Mouse (Mus musculus) heart, embryonic 11.5 days (tissue): ENCODE results near the gene Cdc7. TPM values are rescaled to one million over a fixed set of nuclear protein-coding genes. Genes with fewer than 3 reads are reported as not detected.
A peak's percentile ranks its signal among the peaks of the same experiment; 100 is the strongest.
"Not testable (repeated sequence)": the region's sequence is repeated elsewhere in the genome, so short reads cannot be mapped to it uniquely, and the experiment has no call there.

Source experiments
- ATAC-seq: fragments of 200-750 bp; cut with Nextera tagmentation; replicated peaks from 2 replicates; pipeline ENCODE4 v1.8.0; 2017; ENCODE audit warnings: moderate library complexity; ENCODE audit not compliant: insufficient number of reproducible peaks, low FRiP score, low TSS enrichment
- H3K27ac ChIP-seq: fragments of 300-500 bp; sonication (generic); 2 replicates; pipeline ENCODE4 v1.5.1; 2014; ENCODE audit warnings: mild to moderate bottlenecking, low read depth, low read length
- H3K27me3 ChIP-seq: fragments of 300-500 bp; sonication (generic); 2 replicates; pipeline ENCODE4 v1.6.1; 2014; ENCODE audit warnings: mild to moderate bottlenecking, low read length, mixed read lengths; ENCODE audit not compliant: control insufficient read depth, insufficient read depth
- H3K36me3 ChIP-seq: fragments of 300-500 bp; sonication (generic); 2 replicates; pipeline ENCODE4 v1.6.1; 2014; ENCODE audit warnings: mild to moderate bottlenecking, low read length, moderate library complexity, mixed read lengths; ENCODE audit not compliant: control insufficient read depth, insufficient read depth
- H3K4me1 ChIP-seq: fragments of 300-500 bp; sonication (generic); 2 replicates; pipeline ENCODE4 v1.6.1; 2014; ENCODE audit warnings: low read length; ENCODE audit not compliant: control insufficient read depth, insufficient read depth
- H3K4me2 ChIP-seq: fragments of 300-500 bp; sonication (generic); 2 replicates; pipeline ENCODE4 v1.6.1; 2014; ENCODE audit warnings: mild to moderate bottlenecking, moderate library complexity
- H3K4me3 ChIP-seq: fragments of 300-500 bp; sonication (generic); 2 replicates; pipeline ENCODE4 v1.5.1; 2014; ENCODE audit warnings: low read depth, low read length
- H3K9ac ChIP-seq: fragments of 300-500 bp; sonication (generic); 2 replicates; pipeline ENCODE4 v1.6.1; 2014; ENCODE audit warnings: mild to moderate bottlenecking, low read depth, low read length, moderate library complexity
- H3K9me3 ChIP-seq: fragments of 300-500 bp; sonication (generic); replicated peaks from 2 replicates; pipeline ENCODE4 v1.6.1; 2016; ENCODE audit warnings: low read length; ENCODE audit not compliant: control insufficient read depth
- WGBS: fragments of 180-500 bp; shearing (Covaris S2); extraction: QIAGEN DNeasy Blood & Tissue Kit; methylation state at CpG from one replicate; pipeline ENCODE4 v1.1.7; 2014; ENCODE audit not compliant: insufficient replicate concordance; 5-methylcytosine and 5-hydroxymethylcytosine counted together
- polyA plus RNA-seq: library from polyadenylated mRNA; unstranded; fragments of >200 nt; fragmentation: Nextera tagmentation; extraction: Ambion mirVana; gene quantifications from 2 replicates; pipeline ENCODE4 v1.2.1, GENCODE M21; 2014

The Cdc7 gene
- polyA plus RNA-seq, 1 experiment from 2014 or later = 36.1 TPM

- no peak for ATAC-seq
- H3K4me1 ChIP-seq = no peaks in the 10 kb centered on the region
- H3K36me3 ChIP-seq = no peaks in the 10 kb centered on the region
- no peaks in the 10 kb centered on the region for H3K27me3 ChIP-seq
- no peak overlapping the region for H3K4me3 ChIP-seq
- WGBS = 71% methylated on average over 3 of the region's 3 CpGs
- H3K4me2 ChIP-seq = no peak overlapping the region
- H3K9ac ChIP-seq = no peak overlapping the region
- 0 out of 2 replicates have a peak, but pooled peaks cover 3% of the 10 kb centered on the region for H3K9me3 ChIP-seq
- H3K27ac ChIP-seq = no peak overlapping the region
Observed at GRCm38 (mm10) chr5:106959031-106959430, 5.1 kb upstream of the Cdc7 start.

GRCm38 (mm10) chr5:106960451-106960850 is 3.7 kb upstream of the Cdc7 start:
- Histone ChIP-seq H3K27ac (no peak overlapping the region), H3K4me3 (no peak overlapping the region), H3K27me3 (no peaks in the 10 kb centered on the region), H3K4me2 (no peak overlapping the region), H3K9ac (no peak overlapping the region), H3K36me3 (no peaks in the 10 kb centered on the region), H3K9me3 (0 out of 2 replicates have a peak, but pooled peaks cover 3% of the 10 kb centered on the region), H3K4me1 (no peaks in the 10 kb centered on the region)
- 78% methylated on average over 2 of the region's 2 CpGs for WGBS
- ATAC-seq = no peak

DNA sequence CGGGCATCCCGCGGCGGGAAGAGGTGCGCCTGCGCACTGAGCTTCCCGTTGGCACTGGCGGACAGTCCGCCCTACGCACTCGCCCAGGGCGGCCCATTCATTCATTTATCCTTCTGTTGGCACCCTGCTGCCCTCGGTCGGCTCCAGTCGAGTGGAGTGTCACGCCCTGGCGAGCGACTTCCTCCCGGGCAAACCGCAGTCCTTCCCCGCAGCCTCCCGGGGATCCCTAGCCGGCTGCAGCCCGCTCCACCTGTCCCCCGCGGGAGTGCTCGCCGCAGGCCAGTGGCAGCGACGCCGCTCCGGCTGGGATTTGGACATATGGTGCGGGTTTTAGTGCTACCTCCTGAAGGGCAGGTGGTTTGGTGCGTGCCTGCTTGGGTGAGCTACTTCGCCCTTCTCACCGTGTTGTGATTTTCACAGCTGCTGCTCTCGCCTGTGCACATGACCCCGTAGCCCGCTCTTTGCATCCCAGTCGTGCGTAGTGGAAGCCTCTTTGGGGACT is 442 bp downstream of the Cdc7 start:
- Histone ChIP-seq H3K9me3 (0 out of 2 replicates have a peak, but pooled peaks cover under 1% of the 10 kb centered on the region), H3K4me1 (0 out of 2 replicates have a peak, but pooled peaks cover 3% of the 10 kb centered on the region), H3K4me2 (peak overlapping the region; percentile 85), H3K27me3 (no peaks in the 10 kb centered on the region), H3K36me3 (no peaks in the 10 kb centered on the region; the same call in 1 of the 2 replicates), H3K9ac (peak overlapping the region; percentile 87), H3K4me3 (peak overlapping the region; percentile 84), H3K27ac (peak overlapping the region; percentile 36)
- under 1% methylated on average over 41 of the region's 41 CpGs for WGBS
- ATAC-seq = peak; percentile 82

- Histone ChIP-seq H3K9me3 (no peaks in the 10 kb centered on the region), H3K27me3 (no peaks in the 10 kb centered on the region), H3K27ac (no peak overlapping the region), H3K36me3 (peaks cover 5% of the 10 kb centered on the region), H3K4me1 (0 out of 2 replicates have a peak, but pooled peaks cover 3% of the 10 kb centered on the region), H3K9ac (no peak overlapping the region), H3K4me3 (no peak overlapping the region), H3K4me2 (no peak overlapping the region)
- no peak for ATAC-seq
- WGBS = 95% methylated on average over 3 of the region's 3 CpGs
Observed at GRCm38 (mm10) chr5:106966443-106966842, 2.3 kb downstream of the Cdc7 start.

- H3K4me3 ChIP-seq = no peak overlapping the region
- H3K4me2 ChIP-seq = no peak overlapping the region
- 87% methylated on average over 1 of the region's 1 CpGs for WGBS
- 0 out of 2 replicates have a peak, but pooled peaks cover 3% of the 10 kb centered on the region for H3K4me1 ChIP-seq
- H3K27ac ChIP-seq = no peak overlapping the region
- H3K36me3 ChIP-seq = peaks cover 5% of the 10 kb centered on the region
- no peak for ATAC-seq
- no peaks in the 10 kb centered on the region for H3K9me3 ChIP-seq
- H3K9ac ChIP-seq = no peak overlapping the region
- no peaks in the 10 kb centered on the region for H3K27me3 ChIP-seq
Observed at GRCm38 (mm10) chr5:106967578-106967977, 3.5 kb downstream of the Cdc7 start.

DNA sequence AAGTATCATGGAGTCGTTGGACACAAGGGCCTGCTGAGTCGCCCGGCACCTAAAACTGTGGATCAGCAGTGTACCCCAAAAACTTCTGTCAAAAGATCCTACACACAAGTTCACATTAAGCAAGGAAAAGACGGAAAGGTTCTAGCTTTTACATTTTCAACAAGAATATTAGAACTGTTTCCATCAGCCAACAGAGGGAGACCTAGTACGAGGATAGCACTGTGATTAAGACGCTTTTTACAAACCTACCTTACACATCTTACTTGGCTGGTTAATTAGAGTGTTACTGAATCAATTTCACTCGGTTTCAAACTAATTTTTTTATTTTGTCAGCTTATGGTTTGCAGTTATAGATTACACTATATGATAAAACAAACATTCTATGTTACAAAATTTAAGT is 9.8 kb downstream of the Cdc7 start:
- Histone ChIP-seq H3K27ac (no peak overlapping the region), H3K4me3 (no peak overlapping the region), H3K4me2 (no peak overlapping the region), H3K27me3 (no peaks in the 10 kb centered on the region), H3K36me3 (peaks cover 31% of the 10 kb centered on the region), H3K9me3 (no peaks in the 10 kb centered on the region), H3K9ac (no peak overlapping the region), H3K4me1 (no peaks in the 10 kb centered on the region)
- no peak for ATAC-seq
- WGBS = 88% methylated on average over 7 of the region's 7 CpGs

DNA sequence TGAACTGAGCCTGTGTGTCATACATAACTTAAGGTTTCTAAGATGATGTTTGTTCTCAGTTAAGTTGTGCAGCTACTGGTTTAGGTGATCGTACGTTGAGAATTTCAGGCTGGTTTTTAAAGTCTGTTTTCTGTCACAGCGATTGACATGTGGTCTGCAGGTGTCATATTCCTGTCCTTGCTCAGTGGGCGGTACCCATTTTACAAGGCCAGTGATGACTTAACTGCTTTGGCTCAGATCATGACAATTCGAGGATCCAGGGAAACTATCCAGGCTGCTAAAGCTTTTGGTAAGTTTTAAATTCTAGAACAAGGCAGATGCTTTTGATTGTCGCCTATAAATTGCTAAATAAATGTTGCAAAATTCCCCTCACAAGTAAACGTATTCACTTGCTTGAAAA is 15.0 kb downstream of the Cdc7 start:
- H3K9me3 ChIP-seq = no peaks in the 10 kb centered on the region

DNA sequence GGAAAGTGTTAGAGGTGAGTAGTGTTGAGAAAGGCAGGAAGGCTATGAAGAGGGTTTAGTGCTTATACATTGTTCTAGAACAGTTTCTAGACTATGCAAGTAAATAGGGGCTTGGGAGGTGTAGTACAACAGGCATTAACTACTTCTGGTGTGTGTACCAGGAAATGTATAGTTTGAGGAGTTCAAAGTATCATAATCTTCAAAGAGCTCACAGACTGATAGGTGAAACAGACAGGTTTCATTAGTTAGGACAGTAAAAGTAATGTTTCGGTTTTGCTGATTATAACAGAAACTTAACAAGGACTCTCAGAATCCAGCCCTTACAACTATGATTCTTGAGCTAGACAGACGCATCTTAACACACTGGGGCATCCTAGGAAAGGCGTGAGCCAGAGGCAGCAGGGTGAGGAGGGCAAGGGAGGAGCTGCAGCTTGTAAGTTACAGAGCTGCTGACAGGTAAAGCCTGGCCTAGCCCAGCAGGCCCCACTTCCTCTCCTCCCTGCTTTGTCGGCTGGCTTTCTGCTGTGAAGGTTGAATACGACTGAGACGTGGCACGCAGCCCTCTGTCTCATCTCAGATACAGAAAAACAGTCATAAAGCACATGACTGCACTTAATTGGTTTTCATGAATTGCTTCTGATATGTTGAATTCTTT is 18.3 kb downstream of the Cdc7 start:
- peaks cover 8% of the 10 kb centered on the region for H3K36me3 ChIP-seq
- WGBS = 46% methylated on average over 7 of the region's 7 CpGs
- no peaks in the 10 kb centered on the region for H3K4me1 ChIP-seq
- H3K9ac ChIP-seq = no peak overlapping the region
- no peaks in the 10 kb centered on the region for H3K27me3 ChIP-seq
- no peak for ATAC-seq
- H3K9me3 ChIP-seq = no peaks in the 10 kb centered on the region
- H3K4me3 ChIP-seq = no peak overlapping the region
- no peak overlapping the region for H3K27ac ChIP-seq
- H3K4me2 ChIP-seq = no peak overlapping the region

More for the DNA sequence above, 15.0 kb downstream of the Cdc7 start:
- 84% methylated on average over 7 of the region's 7 CpGs for WGBS
- no peak for ATAC-seq
- Histone ChIP-seq H3K27me3 (no peaks in the 10 kb centered on the region), H3K36me3 (peaks cover 27% of the 10 kb centered on the region), H3K9ac (no peak overlapping the region), H3K4me2 (no peak overlapping the region), H3K27ac (no peak overlapping the region), H3K4me1 (no peaks in the 10 kb centered on the region), H3K4me3 (no peak overlapping the region)

GRCm38 (mm10) chr5:106984934-106985333 is 20.8 kb downstream of the Cdc7 start:
- ATAC-seq, H3K4me2 ChIP-seq, H3K9ac ChIP-seq, H3K9me3 ChIP-seq, H3K27ac ChIP-seq, H3K36me3 ChIP-seq, H3K4me3 ChIP-seq, H3K4me1 ChIP-seq, H3K27me3 ChIP-seq: not testable (repeated sequence)
- 85% methylated on average over 3 of the region's 3 CpGs for WGBS
